Mouse (Mus musculus): ENCODE results near the gene Wnt6. TPM values are rescaled to one million over a fixed set of nuclear protein-coding genes. Genes with fewer than 3 reads are reported as not detected.

The Wnt6 gene
- total RNA-seq (2023), result not detected

DNA sequence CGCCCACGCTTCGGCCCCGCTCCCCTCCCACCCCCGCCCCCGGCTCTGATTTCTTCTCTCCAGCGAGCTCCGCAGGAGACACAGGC is at the start of gene Wnt6:
TSS of gene Wnt6 (plus strand) at position 48 of the 86 bp plus-strand sequence.

DNA sequence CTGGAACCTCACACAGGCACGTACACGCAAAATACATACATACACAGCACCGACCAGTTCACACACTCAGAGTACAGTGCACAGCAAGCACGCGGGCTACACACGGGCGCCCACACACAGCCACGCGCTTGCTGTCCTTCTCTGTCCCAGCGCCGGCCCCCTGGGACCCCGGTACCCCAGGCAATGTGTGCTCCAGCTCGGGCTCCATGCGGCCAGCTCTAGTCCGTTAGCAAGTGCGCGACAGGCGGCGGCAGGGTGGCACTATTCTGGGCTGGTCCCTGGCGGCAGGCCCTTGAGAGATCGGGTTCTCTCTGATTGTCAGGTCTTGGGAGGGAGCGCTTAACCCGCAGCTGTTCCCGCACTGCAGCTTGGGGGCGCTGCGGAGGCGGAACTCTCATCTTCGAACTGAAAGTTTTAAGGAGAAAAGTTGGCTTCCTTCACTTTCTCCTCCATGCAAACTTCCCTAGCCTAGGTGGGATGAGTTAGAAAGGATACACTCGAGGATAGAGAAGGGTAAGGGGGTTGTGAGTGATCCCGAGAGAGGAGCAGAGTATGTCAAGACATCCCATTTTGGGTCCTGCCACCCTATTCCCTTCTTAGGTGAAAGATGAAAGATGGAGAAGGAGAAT is 22.9 kb upstream of the Wnt6 start, which contains the start of gene Prkag3:
TSS of gene Prkag3 (minus strand) at position 579 of the 629 bp plus-strand sequence.

DNA sequence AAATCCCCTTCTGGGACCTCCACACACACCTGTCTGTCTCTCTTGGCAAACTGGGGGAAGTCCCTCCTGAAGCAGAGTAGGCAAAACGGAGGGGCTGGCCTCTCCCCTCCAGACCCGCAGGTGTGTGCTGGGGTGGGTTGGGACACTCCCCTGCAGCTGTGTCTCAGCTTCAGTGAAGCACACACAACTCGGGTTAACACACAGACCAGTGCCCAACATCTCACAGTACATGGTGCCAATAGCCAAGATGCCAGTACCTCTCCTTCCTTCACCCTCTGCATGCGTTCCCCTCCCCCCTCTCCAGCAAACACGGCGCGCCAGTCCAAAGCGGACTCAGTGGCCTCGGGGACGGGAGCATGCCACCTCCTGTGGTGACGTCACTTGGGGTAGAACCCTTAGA is 19.6 kb downstream of the Wnt6 start, which contains the start of gene Wnt10a:
TSS of gene Wnt10a (plus strand) at position 268 of the 400 bp plus-strand sequence.

Other genes with a start within 250 kb of the Wnt6 start
- not detected for gene Plcd4, start 229.0 kb upstream of the Wnt6 start, total RNA-seq (2023)
- 28.5 TPM for gene Usp37, start 227.6 kb upstream of the Wnt6 start, total RNA-seq (2023)
- 51.8 TPM for gene Zfp142, start 183.6 kb upstream of the Wnt6 start, total RNA-seq (2023)
- 8.1 TPM for gene Bcs1l, start 183.6 kb upstream of the Wnt6 start, total RNA-seq (2023)
- gene Rnf25, start 170.5 kb upstream of the Wnt6 start, total RNA-seq (2023), result 44.4 TPM
- gene Stk36, start 170.4 kb upstream of the Wnt6 start, total RNA-seq (2023), result not detected
- 59.9 TPM for gene Ttll4, start 110.1 kb upstream of the Wnt6 start, total RNA-seq (2023)
- 0.33 TPM for gene Cyp27a1, start 58.3 kb upstream of the Wnt6 start, total RNA-seq (2023)
- not detected for gene Prkag3, start 22.7 kb upstream of the Wnt6 start, total RNA-seq (2023)
- 0.24 TPM for gene Wnt10a, start 19.6 kb downstream of the Wnt6 start, total RNA-seq (2023)
- not detected for gene Cdk5r2, start 83.0 kb downstream of the Wnt6 start, total RNA-seq (2023)
- gene Fev, start 113.5 kb downstream of the Wnt6 start, total RNA-seq (2023), result not detected
- gene Cryba2, start 121.3 kb downstream of the Wnt6 start, total RNA-seq (2023), result not detected
- gene Cfap65, start 163.7 kb downstream of the Wnt6 start, total RNA-seq (2023), result not detected
- 0.24 TPM for gene Ihh, start 179.8 kb downstream of the Wnt6 start, total RNA-seq (2023)

Data from CD4-positive naive resting alpha-beta T cell, adult 57 days (primary cell).